In genomic region chr10:79864351-79865188, GRCm38 (mm10) we compare ENCODE assay signal across 9 mouse cellular contexts. TPM values are rescaled to one million over a fixed set of nuclear protein-coding genes. Genes with fewer than 3 reads are reported as not detected.
DNase-seq lines count a peak whose midpoint lies in the region; ATAC-seq lines count a peak whose summit lies in the region.
"Had no signal": no experiment of that assay in that cellular context is flagged by ENCODE, and none has a peak within 500 bp of the region (broad histone marks: within the 10 kb centered on the region; RNA-seq: fewer than 3 reads in every experiment).

No protein-coding gene starts in this region.

- H3K4me3 ChIP-seq in heart, embryonic 12.5 days, result no peak overlapping the region
- H3K4me3 ChIP-seq in hindbrain, embryonic 15.5 days, result no peak overlapping the region
- H3K4me3 ChIP-seq in midbrain, embryonic 13.5 days (replicated peaks), result no peak overlapping the region

- no peak for DNase-seq in heart, adult 11 months
- peak; percentile 46 for DNase-seq in adipocyte (ENCODE audit: low spot score)
- no peak for DNase-seq in retina, embryonic 14.5 days (ENCODE audit: low spot score)
- DNase-seq in spleen, postnatal 4 days (ENCODE audit: low spot score in 2 of 2), result no peak
- no peak for DNase-seq in layer of hippocampus, adult 8-10 months (ENCODE audit: low spot score in 2 of 2)
- DNase-seq: cerebellum, postnatal 25 days had no signal

- no peak overlapping the region for H3K4me2 ChIP-seq in heart, embryonic 12.5 days
- H3K4me2 ChIP-seq in hindbrain, embryonic 15.5 days, result no peak overlapping the region
- no peak overlapping the region for H3K4me2 ChIP-seq in midbrain, embryonic 13.5 days (replicated peaks)

- H3K27ac ChIP-seq in heart, embryonic 12.5 days (ENCODE audit: poor library complexity, severe bottlenecking), result no peak overlapping the region; the same call in 1 of the 2 replicates
- H3K27ac ChIP-seq in hindbrain, embryonic 15.5 days (replicated peaks), result peak overlapping the region; percentile 41
- H3K27ac ChIP-seq in midbrain, embryonic 13.5 days, result peak overlapping the region; percentile 35

- no peak overlapping the region for H3K9ac ChIP-seq in heart, embryonic 12.5 days
- H3K9ac ChIP-seq in hindbrain, embryonic 15.5 days, result no peak overlapping the region
- peak overlapping the region; percentile 41; the same call in 1 of the 2 replicates for H3K9ac ChIP-seq in midbrain, embryonic 13.5 days (replicated peaks)

- 0 out of 2 replicates have a peak, but pooled peaks have one; percentile 0 for ATAC-seq in heart, embryonic 12.5 days (ENCODE audit: insufficient number of reproducible peaks, low FRiP score)
- ATAC-seq in hindbrain, embryonic 15.5 days (ENCODE audit: low FRiP score, low read depth), result no peak
- peak; percentile 15 for ATAC-seq in midbrain, embryonic 13.5 days

- no peaks in the 10 kb centered on the region for H3K27me3 ChIP-seq in heart, embryonic 12.5 days (replicated peaks)
- no peaks in the 10 kb centered on the region for H3K27me3 ChIP-seq in hindbrain, embryonic 15.5 days
- no peaks in the 10 kb centered on the region for H3K27me3 ChIP-seq in midbrain, embryonic 13.5 days

- WGBS in heart, embryonic 12.5 days, result 54% methylated on average over 9 of the region's 10 CpGs
- WGBS in hindbrain, embryonic 15.5 days, result 55% methylated on average over 10 of the region's 10 CpGs
- 59% methylated on average over 10 of the region's 10 CpGs for WGBS in midbrain, embryonic 13.5 days

- H3K4me1 ChIP-seq in heart, embryonic 12.5 days (replicated peaks), result peaks cover 22% of the 10 kb centered on the region
- peaks cover 33% of the 10 kb centered on the region for H3K4me1 ChIP-seq in hindbrain, embryonic 15.5 days (replicated peaks)
- peaks cover 43% of the 10 kb centered on the region for H3K4me1 ChIP-seq in midbrain, embryonic 13.5 days (replicated peaks)

- H3K36me3 ChIP-seq in heart, embryonic 12.5 days, result peaks cover 71% of the 10 kb centered on the region
- peaks cover 71% of the 10 kb centered on the region for H3K36me3 ChIP-seq in hindbrain, embryonic 15.5 days
- H3K36me3 ChIP-seq in midbrain, embryonic 13.5 days, result peaks cover 92% of the 10 kb centered on the region

- H3K9me3 ChIP-seq in heart, embryonic 12.5 days (replicated peaks), result no peaks in the 10 kb centered on the region
- no peaks in the 10 kb centered on the region for H3K9me3 ChIP-seq in hindbrain, embryonic 15.5 days
- no peaks in the 10 kb centered on the region for H3K9me3 ChIP-seq in midbrain, embryonic 13.5 days

RNA-seq across cellular contexts. Expression of gene Prtn3, which starts 9.7 kb away (rescaled TPM):
- polyA plus RNA-seq in heart, embryonic 12.5 days (2016; fragmentation: Nextera tagmentation; extraction: Ambion mirVana), result 1.8 and 2.0 TPM in 2 replicates
- 11.0 and 11.3 TPM in 2 replicates for polyA plus RNA-seq in hindbrain, embryonic 15.5 days (2015; fragmentation: Nextera tagmentation; extraction: Ambion mirVana)
- 14.9 and 16.9 TPM in 2 replicates for polyA plus RNA-seq in midbrain, embryonic 13.5 days (2015; fragmentation: Nextera tagmentation; extraction: Ambion mirVana)
- total RNA-seq in layer of hippocampus, adult 8-10 months (2022), result 1 to 10 TPM; 1.2 to 2.3 (median 1.5) TPM

RNA-seq across cellular contexts. Expression of gene Plppr3, which starts 9.9 kb away (rescaled TPM):
- 14.2 and 15.5 TPM in 2 replicates for polyA plus RNA-seq in heart, embryonic 12.5 days (2016; fragmentation: Nextera tagmentation; extraction: Ambion mirVana)
- 383 and 417 TPM in 2 replicates for polyA plus RNA-seq in hindbrain, embryonic 15.5 days (2015; fragmentation: Nextera tagmentation; extraction: Ambion mirVana)
- polyA plus RNA-seq in midbrain, embryonic 13.5 days (2015; fragmentation: Nextera tagmentation; extraction: Ambion mirVana), result 426 and 432 TPM in 2 replicates
- 10 to 100 TPM; 34.6 to 41.0 (median 38.0) TPM for total RNA-seq in layer of hippocampus, adult 8-10 months (2022)

RNA-seq across cellular contexts. Expression of gene Ptbp1, which starts 10.3 kb away (rescaled TPM):
- polyA plus RNA-seq in heart, embryonic 12.5 days (2016; fragmentation: Nextera tagmentation; extraction: Ambion mirVana), result 139 and 142 TPM in 2 replicates
- polyA plus RNA-seq in hindbrain, embryonic 15.5 days (2015; fragmentation: Nextera tagmentation; extraction: Ambion mirVana), result 74.8 and 77.1 TPM in 2 replicates
- 106 and 116 TPM in 2 replicates for polyA plus RNA-seq in midbrain, embryonic 13.5 days (2015; fragmentation: Nextera tagmentation; extraction: Ambion mirVana)
- 10 to 100 TPM; 67.7 to 76.4 (median 73.7) TPM for total RNA-seq in layer of hippocampus, adult 8-10 months (2022)

RNA-seq across cellular contexts. Expression of gene Elane, which starts 21.5 kb away (rescaled TPM):
- polyA plus RNA-seq in heart, embryonic 12.5 days (2016; fragmentation: Nextera tagmentation; extraction: Ambion mirVana), result 0.47 TPM in 1 of 2 replicates, not detected in the other
- 0.16 TPM in 1 of 2 replicates, not detected in the other for polyA plus RNA-seq in hindbrain, embryonic 15.5 days (2015; fragmentation: Nextera tagmentation; extraction: Ambion mirVana)
- not detected in 2 replicates for polyA plus RNA-seq in midbrain, embryonic 13.5 days (2015; fragmentation: Nextera tagmentation; extraction: Ambion mirVana)
- not detected for total RNA-seq in layer of hippocampus, adult 8-10 months (2022)

RNA-seq across cellular contexts. Expression of gene Cfd, which starts 26.1 kb away (rescaled TPM):
- not detected in 2 replicates for polyA plus RNA-seq in heart, embryonic 12.5 days (2016; fragmentation: Nextera tagmentation; extraction: Ambion mirVana)
- not detected in 2 replicates for polyA plus RNA-seq in hindbrain, embryonic 15.5 days (2015; fragmentation: Nextera tagmentation; extraction: Ambion mirVana)
- polyA plus RNA-seq in midbrain, embryonic 13.5 days (2015; fragmentation: Nextera tagmentation; extraction: Ambion mirVana), result not detected in 2 replicates
- under 1 TPM in 1 of 4 experiments, not detected in 3; 0.39 TPM for total RNA-seq in layer of hippocampus, adult 8-10 months (2022)

Comparison
In these comparisons a context has a peak if more than half of its experiments do, and no peak if none do; other contexts are left out.
1. RNA of gene Plppr3, which starts 9.9 kb away (polyA plus RNA-seq): 426 to 432 TPM in midbrain, embryonic 13.5 days and 383 to 417 TPM in hindbrain, embryonic 15.5 days; 14.2 to 15.5 TPM in heart, embryonic 12.5 days; every median in the first group is over 10 times any median in the second.